Mouse (Mus musculus): ENCODE results near the gene Gm11111.
"Not testable (repeated sequence)": the region's sequence is repeated elsewhere in the genome, so short reads cannot be mapped to it uniquely, and the experiment has no call there.

Gene Gm11111

DNA sequence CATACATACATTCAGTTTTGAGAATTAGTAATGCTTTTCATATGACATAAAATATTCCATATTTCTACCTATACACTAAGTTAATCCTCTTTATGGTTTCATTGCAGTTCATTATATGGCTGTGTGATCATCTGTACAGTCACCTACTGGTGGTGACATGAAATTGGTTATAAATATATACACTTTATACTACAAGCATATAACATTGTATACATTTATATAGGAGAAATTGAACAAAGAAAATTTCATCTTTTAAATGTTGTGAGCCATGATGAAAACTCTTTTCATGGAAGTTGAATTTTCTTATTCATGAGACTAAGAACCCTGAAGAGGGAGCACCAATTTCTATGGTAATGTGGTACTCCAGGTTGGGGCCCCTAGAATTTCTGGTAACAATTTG lies at the start of gene Gm11111:
Gene Gm11111 (plus strand): TSS at position 301 of the 400 bp plus-strand sequence.
- DNase-seq: no peak

DNA sequence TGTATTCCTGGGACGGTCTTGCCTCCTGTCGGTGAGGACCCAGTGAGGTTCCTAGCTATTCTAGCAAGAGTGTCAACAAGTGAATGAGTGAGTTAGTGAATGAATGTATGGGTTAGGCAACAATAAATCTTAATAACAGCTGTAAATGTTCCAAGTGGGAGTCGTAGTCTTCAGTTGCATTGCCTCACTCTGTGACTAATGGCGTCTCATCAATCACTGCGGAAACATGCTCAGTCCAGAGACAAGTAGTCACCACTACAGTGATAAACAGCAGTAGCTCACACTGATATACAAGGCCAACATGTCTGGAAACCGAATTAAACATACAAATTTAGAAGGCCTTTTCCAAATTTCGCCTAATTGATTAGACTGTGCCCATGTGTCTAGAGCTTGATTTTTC lies 36.3 kb upstream of the Gm11111 start:
- no peak for DNase-seq

DNA sequence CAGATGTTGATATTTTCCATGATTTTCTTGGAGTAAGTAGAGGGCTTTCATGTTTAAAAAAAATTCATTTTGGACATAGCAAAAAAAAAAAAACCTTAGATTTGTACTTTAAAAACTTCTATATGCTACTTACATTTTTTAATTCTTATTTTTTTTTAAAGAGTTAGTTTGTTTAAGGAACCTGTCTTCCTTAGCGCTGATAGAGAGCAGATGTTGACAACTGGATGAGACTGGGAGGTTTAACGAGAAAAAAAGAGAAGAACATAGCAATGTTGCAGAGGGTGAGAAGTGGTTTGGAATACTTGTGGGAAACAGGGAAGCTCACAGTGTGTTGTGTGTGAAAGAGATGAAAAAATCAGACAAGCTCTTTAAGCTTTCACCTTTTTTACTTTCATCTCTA lies 32.4 kb upstream of the Gm11111 start:
- no peak for DNase-seq

DNA sequence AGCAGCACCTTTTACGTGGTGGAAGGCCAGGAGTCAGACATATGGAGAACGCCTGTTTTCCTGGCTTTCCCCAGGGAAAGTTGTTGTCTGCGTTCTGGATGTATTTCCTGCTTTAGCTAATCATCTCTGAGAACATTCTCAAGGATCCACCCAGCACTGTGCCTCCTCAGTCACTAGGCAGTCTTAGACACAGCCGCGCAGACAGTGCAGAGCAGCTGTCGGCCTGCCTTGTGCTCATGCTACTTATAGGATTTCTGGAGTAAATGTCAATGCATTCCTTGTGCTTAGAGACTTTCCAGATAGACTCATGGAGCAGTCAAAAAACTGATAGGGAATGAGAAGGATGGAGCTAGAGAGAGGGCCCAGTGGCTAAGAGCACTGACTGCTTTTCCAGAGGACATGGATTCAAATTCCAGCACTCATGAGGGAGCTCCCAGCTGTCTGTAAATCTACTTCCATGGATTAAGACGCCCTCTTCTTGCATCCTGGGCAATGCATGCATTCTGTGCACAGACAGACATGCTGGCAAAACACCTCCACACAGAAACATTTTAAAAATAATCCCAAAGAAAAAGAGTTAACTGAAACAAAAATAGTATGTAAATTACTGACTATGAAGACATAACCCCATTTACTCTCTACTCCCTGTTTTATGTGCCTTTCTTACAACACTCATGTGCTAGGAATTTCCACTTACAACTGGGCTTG lies 30.1 kb upstream of the Gm11111 start:
- DNase-seq: no peak

DNA sequence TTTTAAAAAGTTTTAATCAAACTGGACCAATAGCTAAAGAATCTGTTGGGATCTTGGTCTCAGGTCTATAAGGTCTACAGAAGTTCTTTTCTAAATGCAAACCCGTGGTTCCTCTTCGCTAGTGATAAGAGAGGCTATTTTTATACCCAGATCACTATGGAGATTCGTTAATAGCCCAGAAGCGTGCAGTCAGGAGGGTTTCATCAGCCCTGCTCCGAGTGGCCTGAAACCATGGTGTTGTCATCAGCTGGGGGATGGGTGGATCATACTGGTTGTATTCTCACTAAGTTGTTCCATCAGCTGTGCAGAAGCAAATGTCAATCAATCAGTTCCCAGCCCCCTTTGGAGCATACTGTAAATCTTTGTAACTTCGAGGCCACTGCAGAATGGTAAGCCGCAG lies 29.4 kb upstream of the Gm11111 start:
- no peak for DNase-seq

DNA sequence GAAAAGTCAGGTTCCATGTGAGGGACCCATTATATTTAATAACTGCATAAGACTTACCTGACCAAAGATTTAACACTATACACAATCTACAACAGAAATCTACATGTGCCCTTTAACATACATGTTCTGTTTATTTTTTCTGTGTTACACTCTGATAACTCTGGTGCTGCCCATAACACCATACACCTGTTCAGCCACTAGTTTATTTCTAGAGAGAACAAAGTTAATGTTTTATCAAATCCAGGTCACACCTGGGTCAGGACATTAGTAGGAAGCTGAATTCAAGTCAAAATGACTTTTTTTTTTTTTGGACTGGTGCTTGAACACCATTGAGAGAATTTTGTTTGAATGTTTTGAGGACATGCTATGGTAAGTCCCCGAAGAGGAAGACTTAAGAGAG lies 28.7 kb upstream of the Gm11111 start:
- DNase-seq: no peak

DNA sequence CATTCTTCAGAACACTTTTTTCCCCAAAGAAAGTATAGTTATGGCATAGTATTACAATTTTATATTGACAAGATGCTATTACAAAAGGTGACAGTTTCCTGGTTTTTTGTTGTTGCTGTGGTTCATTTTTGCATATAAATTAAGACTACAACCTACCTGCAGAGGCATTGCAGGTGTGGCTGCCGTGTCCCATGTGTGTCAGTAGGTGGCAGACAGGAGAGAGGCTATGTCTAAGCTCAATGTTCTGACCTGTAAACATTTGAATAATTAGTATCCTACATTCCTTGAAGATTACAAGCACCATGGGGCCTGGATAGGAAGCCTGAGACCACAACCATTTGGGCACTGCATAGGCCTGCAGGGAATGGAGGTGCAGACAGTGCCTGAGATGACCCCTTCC lies 11.2 kb upstream of the Gm11111 start:
- no peak for DNase-seq

DNA sequence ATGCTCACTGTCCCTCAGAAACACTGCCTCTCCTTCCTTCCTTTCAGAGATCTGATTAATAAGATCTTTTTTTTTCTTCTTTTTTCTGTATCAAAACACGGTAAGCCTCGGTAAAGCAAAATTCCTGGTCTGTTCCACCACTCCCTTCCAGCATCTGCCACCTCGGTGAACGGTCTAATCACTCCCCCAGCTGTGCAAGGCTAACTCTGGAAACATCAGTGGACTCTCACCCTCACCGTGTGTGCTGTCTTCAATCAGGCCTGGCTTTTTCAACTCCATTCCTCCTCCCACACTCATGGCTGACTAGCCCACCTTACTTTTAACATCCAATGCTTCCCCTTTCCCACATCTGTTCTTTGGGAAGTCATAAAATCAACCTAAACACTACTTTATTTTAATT lies 2.2 kb upstream of the Gm11111 start:
- no peak for DNase-seq

DNA sequence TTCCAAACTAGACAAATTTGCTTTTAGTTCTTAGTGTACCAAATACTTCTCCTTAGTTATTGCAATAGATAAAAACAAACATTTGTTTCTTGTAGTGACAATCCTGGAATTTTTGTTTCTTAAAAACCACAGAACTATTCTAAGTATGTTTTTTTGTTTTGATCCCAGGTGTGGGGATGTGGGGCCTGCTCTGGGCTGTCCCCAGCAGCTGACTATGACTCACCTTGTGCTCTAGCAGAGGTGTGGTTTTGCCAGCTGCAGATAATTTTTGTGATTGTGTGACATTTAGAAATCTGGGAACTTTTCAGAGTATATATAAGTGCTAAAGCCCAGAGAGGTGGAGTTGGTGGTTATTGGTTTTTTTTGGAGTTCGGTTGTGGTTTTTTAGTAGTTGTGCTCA lies 1.6 kb upstream of the Gm11111 start:
- no peak for DNase-seq

DNA sequence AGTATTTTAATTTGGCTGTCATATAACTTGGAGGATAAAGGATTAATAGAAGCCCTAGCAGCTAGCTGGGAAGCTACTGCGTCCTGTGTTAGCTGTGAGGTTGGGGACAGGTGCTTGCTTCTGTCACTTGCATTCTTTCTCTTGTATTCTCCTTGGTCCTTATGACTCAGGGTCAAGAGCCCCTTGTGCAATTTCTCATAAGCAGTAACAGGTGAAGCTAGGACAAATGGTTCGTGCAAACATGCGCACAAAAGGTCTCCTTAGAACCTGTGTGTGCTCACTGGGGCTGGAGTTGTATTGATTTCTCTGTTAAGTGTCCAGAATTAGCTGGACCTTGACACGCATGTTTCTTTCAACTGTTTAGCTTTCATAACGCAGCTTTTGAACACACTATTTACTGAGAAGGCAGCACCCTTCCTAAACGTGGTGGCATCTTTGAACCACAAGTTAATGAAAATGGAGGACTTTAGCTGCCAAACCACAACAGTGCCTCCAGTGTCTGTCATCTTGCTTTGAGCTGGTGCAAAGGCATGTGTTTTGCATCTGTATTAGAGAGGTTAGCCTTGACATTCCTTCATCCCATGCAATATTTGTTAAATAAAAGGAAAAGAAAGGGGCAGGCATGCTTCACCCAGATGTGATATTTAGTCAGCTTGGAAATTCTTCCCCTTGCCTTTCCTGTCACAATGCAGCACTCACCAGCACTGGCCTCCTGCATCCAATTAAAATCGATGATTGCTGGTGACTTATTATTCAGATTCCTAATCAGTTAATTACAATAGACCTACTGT lies 511 bp downstream of the Gm11111 start:
- DNase-seq: no peak

DNA sequence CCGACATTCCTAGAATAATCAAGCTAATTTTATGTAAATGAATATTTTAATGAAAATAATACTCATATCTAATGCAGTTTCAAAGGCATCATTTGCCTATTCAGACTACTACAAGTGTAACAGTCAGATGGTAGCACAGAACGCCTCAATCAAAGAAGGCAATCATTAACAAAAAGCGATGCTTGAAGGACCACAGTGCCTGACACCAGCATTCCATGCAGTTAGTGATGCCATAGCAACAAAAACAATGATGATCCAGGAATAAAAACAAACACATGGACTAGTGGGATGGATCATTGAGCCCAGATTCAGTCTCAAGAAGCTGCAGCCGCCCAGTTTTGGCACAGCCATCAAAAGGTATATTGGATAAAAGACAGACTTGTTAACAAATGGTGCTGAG lies 8.8 kb downstream of the Gm11111 start:
- no peak for DNase-seq

DNA sequence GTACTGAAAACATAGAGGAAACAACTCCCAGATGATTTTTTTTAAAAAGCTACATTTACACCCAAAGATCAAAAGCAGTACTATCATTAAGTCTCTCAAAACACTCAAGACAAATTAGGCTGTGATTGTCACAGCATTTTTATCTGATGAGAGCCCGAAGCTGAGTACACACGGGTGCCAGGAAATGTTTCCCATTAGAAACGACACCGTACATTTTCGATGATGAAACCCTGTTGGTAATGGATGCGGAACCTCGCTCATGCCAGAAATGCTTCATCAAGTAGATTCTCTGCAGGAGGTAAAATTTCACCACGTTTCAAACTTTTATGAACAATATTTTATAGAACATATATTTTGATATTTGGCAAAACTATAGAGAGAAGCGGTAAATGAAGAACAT lies 10.3 kb downstream of the Gm11111 start:
- DNase-seq: no peak

DNA sequence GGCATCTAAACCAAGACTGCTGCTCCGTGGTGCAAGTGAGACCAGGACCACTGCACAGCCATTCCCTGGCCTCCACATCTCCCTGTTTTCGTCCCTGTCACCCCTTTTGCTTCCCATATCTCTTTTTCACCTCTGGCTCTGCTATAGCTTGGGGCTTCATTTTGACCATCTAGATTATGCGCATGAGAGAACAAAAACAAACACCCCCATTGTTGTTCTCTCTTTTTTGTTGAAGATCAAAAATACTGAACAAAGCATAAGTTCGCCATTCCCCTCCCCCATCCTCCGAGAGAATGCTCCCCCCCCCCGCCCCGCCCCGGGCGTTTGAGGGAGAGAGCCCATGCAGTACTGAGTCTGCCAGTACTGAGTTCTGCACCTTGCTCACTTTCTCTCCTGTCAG lies 11.3 kb downstream of the Gm11111 start:
- no peak for DNase-seq

DNA sequence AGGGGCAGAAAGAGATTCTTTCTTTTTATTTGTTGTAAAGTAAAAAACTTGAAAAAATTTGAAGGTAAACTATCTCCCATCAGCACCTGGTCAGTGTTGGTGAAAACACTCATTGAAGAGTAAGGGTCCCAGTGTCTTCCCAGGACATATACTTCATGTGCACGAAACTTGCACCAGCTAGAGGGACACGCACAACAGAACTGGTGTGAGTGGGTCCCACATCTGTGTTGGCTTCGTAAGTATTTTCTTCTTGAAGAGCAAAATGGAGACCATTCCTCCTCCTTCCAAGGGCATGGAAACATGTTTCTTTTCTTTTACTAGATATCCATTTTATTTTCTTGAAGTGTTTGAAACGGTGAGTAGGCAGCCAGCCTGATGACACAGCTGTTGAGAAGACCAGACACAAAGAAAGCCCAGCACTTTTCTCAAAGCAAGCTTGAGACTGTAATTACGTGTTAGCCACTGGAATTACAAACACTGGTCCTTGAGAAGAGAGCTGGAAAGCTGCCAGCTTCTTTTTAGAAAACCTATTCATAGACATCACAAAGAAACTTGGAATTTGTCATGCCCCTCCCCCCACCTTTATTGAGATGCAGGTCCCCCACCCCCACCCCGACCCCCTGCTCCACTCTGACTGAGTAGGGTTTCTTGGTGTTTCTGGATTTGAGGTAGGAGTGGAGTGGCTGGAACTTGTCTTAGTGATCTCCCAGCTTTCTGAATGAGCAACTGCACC lies 14.1 kb downstream of the Gm11111 start:
- DNase-seq: no peak

DNA sequence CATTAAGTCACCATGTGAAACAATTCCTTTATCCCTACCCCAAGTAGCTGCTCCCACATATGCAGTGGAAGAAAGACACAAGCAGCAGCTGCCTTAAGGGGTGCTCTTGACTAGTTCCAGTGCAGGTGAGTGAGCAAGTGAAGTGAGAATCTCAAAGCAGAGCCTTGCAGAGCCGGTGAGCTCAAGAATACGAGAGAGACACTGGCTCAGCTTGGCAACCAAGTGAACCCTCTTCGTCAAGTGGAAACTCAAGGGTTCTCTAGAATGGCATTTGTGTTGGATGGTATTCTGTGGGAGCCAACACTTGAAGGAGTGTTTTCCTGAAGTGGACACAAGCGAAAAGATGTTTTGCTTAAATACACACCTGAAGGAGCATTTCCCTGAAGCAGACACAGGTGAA lies 16.0 kb downstream of the Gm11111 start:
- no peak for DNase-seq

DNA sequence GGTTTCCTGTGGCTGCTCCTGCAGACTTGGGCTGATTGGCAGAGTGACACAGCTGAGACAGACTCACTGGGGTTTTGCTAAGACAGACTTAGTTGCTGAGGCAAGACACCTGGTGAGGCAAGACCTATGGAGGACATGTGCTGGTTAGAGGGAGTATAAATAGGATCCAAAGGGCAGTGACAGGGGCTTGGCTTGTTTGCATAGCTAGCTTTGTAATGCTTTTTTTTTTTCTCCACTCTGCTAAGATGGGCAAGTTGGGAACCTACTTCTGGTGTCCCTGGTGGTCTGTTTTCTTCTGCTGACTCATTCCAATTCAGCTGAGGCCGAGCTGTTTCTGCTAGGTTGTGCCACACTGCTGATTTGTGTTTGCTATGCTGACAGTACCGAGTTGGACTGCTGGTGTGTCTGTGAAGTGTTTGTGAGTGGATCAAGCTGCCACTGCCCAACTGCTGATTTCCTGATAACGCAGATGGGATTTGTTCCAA lies 16.6 kb downstream of the Gm11111 start:
- DNase-seq: no peak

DNA sequence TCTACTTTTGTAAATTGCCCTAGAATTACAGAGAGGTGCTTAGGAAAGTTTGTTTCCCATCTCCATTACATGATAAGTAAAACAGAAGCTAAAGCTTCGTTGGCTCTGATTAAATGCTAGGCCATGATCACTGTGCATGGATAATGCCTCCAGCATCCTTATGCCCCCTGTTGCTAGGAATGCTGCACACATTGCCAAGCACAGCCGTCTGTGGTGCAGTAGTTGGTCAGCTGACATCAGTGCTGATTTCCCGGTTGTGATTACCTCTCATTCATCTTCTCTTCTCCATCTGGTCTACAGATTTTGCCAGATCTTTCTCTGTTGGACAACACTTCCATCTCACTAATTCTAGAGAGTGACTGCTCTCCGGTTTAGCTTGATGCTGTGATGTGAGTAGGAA lies 19.9 kb downstream of the Gm11111 start:
- DNase-seq: no peak

DNA sequence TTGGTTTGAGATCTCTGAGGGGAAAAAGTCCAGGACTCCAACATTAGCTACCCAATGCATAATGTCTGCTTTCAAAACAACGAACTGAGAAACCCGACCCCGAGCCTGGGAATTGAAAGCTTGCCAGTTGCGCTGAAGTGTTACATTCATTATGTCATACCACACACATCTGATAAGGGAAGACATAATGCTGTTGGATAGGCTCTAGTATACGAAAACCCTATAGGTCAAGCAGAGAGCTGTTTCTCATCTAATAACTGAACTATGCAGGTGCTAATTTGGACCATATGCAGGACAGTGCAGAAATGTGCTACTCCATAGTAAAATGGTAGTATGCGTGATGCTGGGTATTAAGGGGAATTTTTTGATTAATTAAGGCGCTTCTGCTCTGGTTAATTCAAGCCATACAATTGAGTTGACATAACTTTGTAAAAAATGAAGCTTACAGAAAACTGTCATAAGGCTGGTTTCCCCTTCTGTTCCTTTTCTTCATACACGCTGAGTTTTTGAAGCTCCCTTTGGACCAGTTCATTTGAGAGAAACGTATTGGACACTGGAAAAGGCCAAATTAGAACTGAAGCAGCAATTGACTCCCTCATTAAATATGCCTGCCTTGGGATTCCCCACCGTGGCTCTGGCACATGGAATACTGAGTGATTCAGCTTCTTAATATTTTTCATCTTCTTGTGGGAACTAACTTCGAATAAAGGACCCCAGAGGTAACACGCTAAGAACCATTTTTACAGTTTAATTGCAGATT lies 22.4 kb downstream of the Gm11111 start:
- no peak for DNase-seq

DNA sequence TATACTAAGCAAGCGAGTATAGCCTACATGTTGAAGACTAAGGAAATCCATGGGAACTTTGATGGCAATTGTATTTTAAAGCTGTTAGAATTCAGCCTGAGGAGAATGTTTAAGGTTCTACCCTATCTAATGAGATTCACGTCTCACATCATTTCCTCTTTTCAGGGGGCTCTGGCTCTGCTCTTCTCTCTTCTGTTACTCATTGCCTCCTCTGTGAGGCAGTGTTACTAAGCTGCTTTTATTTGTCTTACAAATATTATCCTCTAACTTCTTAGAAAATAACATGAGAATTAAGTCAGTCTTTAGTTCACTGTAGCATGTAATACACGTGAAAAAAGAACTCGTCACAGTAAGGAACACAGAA lies 23.0 kb downstream of the Gm11111 start:
- no peak for DNase-seq

DNA sequence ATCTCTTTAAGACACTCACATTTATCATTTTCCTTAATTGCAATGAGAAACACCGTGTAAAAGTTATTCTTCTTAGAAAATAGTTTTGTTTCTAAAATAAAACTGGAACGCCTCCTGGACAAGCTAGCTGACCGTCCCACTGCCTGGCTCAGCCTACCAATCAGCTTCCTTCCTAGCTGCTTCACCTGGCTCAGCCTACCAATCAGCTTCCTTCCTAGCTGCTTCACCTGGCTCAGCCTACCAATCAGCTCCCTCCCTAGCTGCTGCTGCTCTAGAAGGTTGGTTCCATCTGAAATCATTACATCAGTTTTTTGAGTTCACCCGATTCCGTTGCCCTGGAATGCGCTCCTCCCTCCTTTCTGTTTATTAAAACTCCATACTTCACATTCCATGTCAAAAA lies 24.0 kb downstream of the Gm11111 start:
- not testable (repeated sequence) for DNase-seq

DNA sequence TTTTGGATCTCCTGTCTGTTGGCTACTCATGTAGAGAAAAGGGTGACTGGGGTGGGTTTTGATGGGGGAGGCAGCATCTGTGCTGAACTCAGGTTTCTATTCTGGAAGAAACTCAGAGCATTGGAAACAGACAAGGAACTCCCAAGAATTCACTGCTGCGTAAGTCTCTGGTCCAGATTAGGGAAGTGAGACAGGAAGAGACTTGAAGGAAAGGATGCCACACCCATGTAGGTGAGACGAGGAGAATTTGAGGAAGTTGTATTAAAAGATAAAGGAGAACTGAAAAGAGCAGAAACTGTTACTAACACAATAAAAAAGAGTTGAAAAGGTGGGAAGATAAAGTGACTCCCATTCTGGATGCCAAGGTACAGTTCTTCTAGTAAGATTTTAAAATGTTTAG lies 25.9 kb downstream of the Gm11111 start:
- no peak for DNase-seq

DNA sequence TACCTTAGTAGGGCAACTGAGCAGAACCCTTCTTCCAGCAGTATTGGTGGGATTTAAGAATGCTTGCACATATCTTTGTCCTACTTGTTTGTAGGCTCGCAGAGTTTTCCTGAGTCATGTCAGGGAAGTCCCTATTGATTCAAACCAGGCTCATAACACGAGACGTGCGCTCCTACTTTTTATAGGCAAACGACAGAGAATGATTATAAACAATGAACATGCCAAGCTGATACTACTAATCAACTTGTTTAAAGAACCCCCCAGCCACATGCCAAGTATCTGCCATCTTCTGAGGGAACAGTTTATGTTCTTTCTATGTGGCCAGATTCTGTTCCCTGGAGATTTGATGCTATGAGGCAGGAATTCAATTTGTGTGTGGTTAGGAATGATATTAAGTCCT lies 28.3 kb downstream of the Gm11111 start:
- DNase-seq: no peak

DNA sequence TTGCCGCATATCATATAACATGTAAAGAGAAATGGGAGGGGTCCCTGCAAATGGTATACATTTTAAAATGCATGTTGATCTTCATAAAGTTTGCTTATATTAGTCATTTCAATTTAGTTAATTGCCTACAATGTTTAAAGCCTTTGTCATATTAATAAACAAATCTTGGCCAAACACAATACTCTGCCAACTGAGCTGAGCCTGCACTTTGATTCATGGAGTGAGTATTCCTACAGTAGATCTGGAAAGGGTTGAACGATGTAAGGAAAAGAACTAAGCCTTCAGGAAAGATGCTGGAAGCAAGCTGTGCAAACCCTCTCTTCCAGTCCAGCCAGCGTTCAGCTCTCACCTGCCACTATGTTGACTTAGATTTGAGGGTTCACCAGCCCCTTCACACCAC lies 29.6 kb downstream of the Gm11111 start:
- no peak for DNase-seq
